Mouse (Mus musculus) brain, adult 2 months (tissue): ENCODE measurements around the gene Calr.

Experiments
- DNase-seq: peaks from one replicate; pipeline ENCODE4 v3.0.0; 2011; ENCODE audit warnings: low read depth, low spot score

The Calr gene

DNA sequence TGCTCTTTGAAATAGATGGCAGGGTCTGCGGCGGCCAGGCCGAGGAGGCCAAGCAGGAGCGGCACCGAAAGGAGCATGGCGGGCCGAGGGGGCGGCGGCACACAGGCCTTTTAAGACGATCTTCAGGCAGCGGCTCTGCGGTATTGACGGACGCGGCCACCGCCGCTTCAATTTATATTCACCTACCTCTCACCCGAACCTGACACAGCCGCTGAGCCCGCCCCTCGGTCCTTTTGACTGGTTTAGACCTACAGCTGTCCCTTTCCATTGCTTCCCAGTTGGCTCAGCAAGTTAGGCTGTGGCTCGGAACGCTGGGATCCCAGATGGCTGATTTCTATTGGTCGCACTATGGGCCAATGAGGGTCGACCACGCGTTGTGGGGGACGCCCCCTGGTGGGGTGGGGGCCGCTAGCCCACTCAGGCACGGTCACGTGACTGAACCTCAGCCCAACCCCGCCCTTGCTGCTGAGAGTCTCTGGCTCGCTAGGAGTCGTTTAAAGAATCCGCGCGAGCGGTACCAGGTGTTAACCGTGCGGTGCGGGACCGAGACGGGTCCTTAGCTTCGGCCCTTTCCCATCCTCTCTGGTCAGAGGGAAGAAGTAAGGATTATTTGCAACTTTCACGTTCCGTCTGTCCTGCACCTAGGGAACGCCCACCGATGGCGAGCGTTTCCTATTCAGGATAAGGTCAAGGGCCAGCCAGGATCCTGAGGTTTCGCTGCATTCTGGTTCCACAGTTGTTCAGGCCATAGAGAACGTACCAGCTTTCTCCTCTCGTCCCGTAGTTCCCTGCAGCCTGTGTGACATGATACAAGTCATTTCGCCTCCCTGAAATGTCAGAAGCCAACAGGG, at the start of gene Calr:
Gene Calr, minus strand, starts transcription at position 213 of the 851 bp plus-strand sequence.
- DNase-seq = peak; percentile 100

DNA sequence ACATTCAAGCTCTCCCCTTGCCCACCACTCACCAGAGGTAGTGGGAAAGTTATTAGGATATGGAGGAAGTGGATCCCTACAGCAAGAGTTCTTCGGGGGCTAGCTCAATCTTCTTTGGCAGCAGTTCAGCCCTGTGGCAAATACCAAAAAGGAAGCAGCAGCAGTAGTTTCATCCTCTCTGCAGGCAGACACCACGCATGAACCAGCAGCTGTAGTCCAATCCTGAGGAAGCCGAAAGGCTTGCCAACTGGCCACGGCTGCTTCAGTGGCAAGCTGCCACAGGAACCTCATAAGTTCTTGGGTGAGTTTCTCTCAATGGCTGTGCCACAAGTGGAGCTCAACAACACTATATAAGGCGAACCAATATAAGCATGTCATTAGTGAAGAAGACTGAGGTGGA, 49.2 kb upstream of the Calr start:
- no peak for DNase-seq

DNA sequence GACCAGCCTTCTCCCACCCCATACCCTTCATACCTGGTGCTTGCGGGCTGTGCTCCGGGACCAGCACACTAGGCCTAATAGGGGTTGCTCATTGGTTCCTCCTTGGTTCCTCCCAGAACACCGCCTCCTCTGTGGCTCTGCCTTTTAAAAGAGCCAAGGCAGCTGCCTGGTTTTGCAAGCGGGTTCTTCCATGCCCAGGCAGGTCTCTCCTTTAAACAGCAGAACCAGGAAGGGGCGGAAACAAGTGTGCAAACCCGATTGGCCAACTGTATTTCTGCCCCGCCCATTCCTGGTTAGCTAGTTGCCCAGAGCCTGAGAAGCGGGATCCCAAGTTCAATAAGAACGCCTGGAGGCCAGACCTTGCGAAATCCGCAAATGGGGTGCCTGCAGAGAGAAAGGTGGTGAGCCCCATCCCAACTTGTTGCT, 47.0 kb upstream of the Calr start, which contains the start of gene Gcdh:
Gene Gcdh, minus strand, starts transcription at position 213 of the 426 bp plus-strand sequence.
- peak; percentile 99 for DNase-seq

GRCm38 (mm10) chr8:84892993-84893708, 46.4 kb upstream of the Calr start:
- DNase-seq = no peak

DNA sequence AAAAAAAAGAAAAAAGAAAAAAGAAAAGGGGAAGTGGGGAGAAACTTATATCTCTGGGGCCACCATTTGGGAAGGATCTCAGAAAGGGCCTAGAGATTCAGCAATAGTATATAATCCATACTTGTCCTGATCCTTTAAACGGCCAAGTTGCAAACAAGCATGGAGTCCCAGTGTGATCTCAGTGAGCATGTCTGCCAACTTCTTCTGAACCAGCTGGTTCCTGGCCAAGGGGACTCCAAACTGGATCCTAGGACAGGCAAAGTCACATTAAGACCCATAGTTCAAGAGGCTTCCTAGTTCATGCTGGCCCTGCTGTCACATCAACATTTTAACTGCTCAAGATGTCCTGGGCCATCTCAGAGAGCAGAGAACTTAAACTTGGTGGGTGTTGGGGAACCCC, 42.4 kb upstream of the Calr start:
- no peak for DNase-seq

GRCm38 (mm10) chr8:84888280-84888679, 41.5 kb upstream of the Calr start:
- no peak for DNase-seq

DNA sequence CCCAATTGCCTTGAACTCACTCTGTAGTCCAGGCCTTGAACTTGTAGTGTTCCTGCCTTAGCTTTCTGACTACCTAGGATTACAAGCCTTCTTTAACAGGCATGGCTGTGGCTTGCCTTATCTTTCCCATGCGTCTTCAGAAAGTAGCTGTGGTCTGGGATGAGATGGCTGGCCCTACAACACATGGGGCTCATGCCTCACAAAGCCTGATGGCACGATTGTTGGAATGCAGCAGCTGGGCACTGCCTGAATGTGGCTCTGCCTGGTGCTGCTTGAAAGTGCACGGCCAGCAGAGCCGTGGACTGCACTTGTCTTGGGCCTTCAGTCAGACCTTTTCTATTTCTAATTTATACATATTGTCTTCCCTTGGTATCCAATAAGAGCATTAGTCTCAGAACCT, 38.0 kb upstream of the Calr start:
- DNase-seq = no peak

- DNase-seq = no peak
Measured at GRCm38 (mm10) chr8:84878915-84879314, 32.2 kb upstream of the Calr start.

DNA sequence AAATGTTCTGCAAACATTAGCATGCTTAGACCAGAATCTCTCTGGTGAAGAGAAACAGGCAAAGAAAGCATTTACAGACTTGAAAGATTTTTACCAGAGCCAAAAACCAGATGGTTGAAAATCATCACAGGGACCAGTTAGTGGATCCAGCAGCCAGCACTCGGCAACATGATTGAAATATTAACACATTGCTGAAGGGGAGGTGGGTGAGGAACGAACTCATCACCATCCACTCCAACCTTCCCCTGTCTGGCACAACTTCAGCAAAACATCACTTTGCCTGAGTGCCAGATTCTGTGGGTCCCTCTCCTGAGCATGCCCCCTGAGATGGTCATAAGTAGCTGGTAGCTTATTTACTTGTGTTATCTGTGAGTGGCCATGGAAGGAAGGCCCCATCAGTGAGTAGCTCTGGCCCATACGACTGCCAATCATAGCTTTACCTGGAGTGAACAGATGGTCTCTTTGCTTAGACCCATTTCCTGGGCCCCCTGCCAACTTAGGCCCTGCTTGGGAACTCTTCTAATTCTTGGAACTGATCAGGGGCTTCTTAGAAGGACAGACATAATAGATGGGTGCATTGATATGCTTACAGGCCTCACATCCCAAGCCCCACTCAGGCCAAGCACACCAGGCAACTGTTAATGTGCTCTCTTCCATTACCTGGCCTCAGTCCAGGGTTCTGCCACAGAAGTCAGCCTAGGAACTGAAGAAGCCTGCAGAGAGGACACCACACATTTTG, 30.7 kb upstream of the Calr start:
- peak; percentile 84 for DNase-seq

GRCm38 (mm10) chr8:84874339-84874738, 27.6 kb upstream of the Calr start:
- DNase-seq = no peak

- DNase-seq = no peak
Measured at GRCm38 (mm10) chr8:84873016-84873415, 26.3 kb upstream of the Calr start.

DNA sequence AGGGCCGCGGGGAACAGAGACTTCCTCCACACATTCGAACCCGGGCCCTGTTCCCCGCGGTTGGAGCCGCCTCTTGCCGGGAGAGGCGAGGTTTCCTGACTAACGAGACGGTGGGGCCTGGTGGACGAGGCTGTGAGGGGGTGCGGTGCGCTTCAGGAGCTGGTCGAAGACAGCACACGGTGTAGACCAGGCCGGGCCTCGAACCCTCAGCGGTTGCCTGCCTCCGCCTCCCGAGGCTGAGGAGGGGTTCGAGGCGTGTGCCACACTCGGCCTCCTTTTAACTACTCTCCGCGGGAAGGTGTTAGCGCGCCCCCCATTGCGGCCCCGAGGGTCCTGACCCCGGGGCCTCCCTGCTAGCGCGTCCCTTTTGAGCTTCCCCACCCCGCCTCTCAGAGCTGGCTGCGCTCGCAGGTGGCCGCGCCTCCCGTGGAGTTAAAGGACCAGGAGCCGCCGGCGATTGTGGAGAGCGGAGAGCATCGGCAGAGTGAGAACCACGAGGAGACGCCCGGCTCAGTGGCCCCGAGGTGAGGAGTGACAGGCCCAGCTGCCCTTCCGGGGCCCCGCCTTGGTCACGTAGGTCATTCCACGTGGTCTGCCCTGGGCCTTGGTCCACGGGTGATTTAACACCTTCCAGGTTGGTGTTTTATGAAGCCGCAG, 25.7 kb upstream of the Calr start:
- no peak for DNase-seq

- peak; percentile 64 for DNase-seq
Measured at GRCm38 (mm10) chr8:84871376-84872308, 24.9 kb upstream of the Calr start, which contains the start of gene Syce2. Gene Syce2, plus strand, starts transcription at chr8:84872111.

DNA sequence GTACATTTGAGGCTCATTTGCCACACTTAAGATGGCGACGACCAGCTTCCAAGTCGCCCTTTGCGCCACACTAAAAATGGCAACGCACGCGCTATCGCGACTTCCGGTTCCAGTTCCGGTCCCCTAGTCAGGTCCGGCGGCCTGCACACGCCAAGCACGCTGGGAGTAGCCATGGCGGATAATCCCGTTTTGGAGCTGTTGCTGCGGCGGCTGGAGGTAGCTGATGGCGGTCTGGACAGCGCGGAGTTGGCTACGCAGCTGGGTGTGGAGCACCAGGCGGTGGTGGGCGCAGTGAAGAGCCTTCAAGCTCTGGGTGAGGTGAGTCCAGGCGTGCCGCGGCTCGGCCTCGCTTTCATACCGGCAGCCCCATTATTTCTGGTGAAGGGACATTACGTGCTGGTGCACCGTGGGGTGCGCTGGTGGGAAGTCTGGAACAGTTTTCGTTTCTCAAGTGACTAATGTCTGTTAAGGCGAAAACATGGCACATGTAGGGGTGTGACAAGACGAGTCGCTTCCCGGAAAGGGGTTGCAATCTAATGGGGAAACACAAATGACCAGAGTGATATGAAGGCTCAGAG, 10.2 kb upstream of the Calr start, which contains the start of gene Farsa:
Gene Farsa, plus strand, starts transcription at position 126 of the 578 bp plus-strand sequence.
- peak; percentile 99 for DNase-seq

DNA sequence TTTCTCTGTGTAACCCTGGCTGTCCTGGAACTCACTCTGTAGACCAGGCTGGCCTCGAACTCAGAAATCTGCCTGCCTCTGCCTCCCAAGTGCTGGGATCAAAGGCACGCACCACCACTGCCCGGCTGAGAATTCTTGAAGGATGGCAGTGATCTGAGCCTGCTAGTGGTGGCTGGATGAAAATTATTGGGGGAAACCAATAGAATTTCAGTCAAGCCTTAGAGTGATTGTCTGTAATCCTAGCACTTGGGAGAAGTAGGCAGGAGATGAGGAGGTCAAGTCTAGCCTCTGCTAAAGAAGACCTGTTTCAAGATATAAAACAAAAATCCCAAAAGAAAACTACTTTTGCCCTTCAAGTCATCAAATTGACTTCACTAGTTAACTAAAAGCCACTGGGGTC, 9.7 kb upstream of the Calr start:
- no peak for DNase-seq

GRCm38 (mm10) chr8:84847684-84848435, 1.1 kb upstream of the Calr start:
- DNase-seq = peak; percentile 34

DNA sequence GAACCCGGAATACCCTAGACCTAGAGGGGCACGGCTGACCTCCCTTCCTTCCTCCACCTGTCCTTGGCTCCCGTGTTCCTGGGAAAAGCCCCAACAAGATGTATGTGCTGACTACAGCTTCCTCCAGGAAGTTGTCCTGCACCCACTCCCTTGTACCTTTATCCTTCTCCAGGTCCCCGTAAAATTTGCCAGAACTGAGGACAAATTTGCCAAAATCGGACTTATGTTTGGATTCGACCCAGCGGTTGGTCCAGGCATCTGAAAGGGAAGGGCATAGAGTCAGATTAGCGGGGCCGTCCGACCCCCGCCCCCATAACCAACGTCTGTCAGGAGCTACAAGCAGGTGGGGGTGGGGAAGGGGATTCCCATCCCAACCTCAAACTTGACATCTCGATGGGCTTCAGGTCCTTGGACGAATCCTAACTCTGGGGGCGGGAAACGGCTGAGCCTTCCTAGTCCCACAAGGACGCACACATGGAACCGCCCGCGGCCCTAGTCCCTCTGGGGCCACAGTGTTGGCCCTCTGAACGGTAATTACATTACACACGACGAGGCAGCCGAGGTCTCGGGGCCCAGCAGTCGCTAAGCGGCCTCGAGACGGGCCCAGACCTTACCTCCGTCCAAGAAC, 526 bp downstream of the Calr start:
- DNase-seq = peak; percentile 42

- DNase-seq = peak; percentile 56
Measured at GRCm38 (mm10) chr8:84845355-84846093, 1.2 kb downstream of the Calr start.
